Comparison of ENCODE assay signal across 8 mouse cellular contexts in the genomic region with DNA sequence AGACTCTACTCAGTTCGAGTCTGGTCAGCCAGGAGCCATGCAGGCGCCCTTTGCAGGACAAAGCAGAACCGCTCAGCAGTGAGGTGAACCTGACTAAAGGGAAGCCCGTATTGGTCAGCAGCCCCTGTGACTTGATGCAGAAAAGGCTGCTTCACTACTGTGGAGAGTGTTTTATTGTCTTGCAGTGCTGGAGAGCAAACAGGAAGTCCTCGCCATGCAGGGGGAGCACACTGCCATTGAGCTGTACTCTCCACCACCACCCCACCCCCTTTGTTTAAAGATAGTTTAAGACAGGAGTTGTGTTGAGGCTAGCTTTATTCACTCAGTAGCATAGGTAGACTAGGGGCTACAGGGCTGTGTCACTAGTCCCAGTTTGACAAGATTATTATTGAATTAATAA. TPM values are rescaled to one million over a fixed set of nuclear protein-coding genes. Genes with fewer than 3 reads are reported as not detected.
DNase-seq lines count a peak whose midpoint lies in the region; ATAC-seq and TF ChIP-seq lines count a peak whose summit lies in the region.

TSS of gene Pole4 (minus strand) at position 145 of the 400 bp plus-strand sequence.

- H3K27me3 ChIP-seq in cerebellum, adult 2 months (ENCODE audit: control insufficient read depth, insufficient read depth, low read length), result no peaks in the 10 kb centered on the region
- no peaks in the 10 kb centered on the region for H3K27me3 ChIP-seq in Patski
- H3K27me3 ChIP-seq in forebrain, embryonic 16.5 days (replicated peaks; ENCODE audit: control insufficient read depth, insufficient read depth, low read length), result no peaks in the 10 kb centered on the region
- H3K27me3 ChIP-seq in hindbrain, embryonic 14.5 days (ENCODE audit: control insufficient read depth, insufficient read depth, low read length), result no peaks in the 10 kb centered on the region
- no peaks in the 10 kb centered on the region for H3K27me3 ChIP-seq in liver, embryonic 16.5 days (ENCODE audit: control insufficient read depth, insufficient read depth, low read depth, low read length)

- no peak for DNase-seq in cerebellum, adult 2 months
- DNase-seq in cerebellum, adult 18-20 months, result no peak
- DNase-seq in Patski (ENCODE audit: low read depth, low spot score), result no peak
- DNase-seq in hindbrain, embryonic 14.5 days (ENCODE audit: low spot score), result no peak
- DNase-seq in cerebellum, postnatal 14 days, result no peak
- DNase-seq in retina, postnatal 1 day, result no peak

- no peak within 1 kb of the TSS for H3K4me2 ChIP-seq in forebrain, embryonic 16.5 days (ENCODE audit: low read length)
- H3K4me2 ChIP-seq in hindbrain, embryonic 14.5 days (replicated peaks), result no peak within 1 kb of the TSS
- no peak within 1 kb of the TSS for H3K4me2 ChIP-seq in liver, embryonic 16.5 days (ENCODE audit: low read depth, low read length)

- H3K9ac ChIP-seq in forebrain, embryonic 16.5 days (replicated peaks; ENCODE audit: low read depth, low read length), result no peak within 1 kb of the TSS
- H3K9ac ChIP-seq in hindbrain, embryonic 14.5 days, result no peak within 1 kb of the TSS
- no peak within 1 kb of the TSS for H3K9ac ChIP-seq in liver, embryonic 16.5 days (ENCODE audit: low read depth, low read length)

- no peaks in the 10 kb centered on the region for H3K4me1 ChIP-seq in cerebellum, adult 2 months (ENCODE audit: control insufficient read depth, insufficient read depth, low read length)
- H3K4me1 ChIP-seq in forebrain, embryonic 16.5 days (replicated peaks; ENCODE audit: control insufficient read depth, insufficient read depth, low read length), result 0 out of 2 replicates have a peak, but pooled peaks cover under 1% of the 10 kb centered on the region
- H3K4me1 ChIP-seq in hindbrain, embryonic 14.5 days (replicated peaks; ENCODE audit: control insufficient read depth, insufficient read depth, low read length), result peaks cover 6% of the 10 kb centered on the region; the same call in 1 of the 2 replicates
- no peaks in the 10 kb centered on the region for H3K4me1 ChIP-seq in liver, embryonic 16.5 days (ENCODE audit: control insufficient read depth, low read depth, low read length)

- no peaks in the 10 kb centered on the region for H3K9me3 ChIP-seq in forebrain, embryonic 16.5 days (ENCODE audit: control insufficient read depth, low read length)
- H3K9me3 ChIP-seq in hindbrain, embryonic 14.5 days (ENCODE audit: control insufficient read depth, low read length), result no peaks in the 10 kb centered on the region
- no peaks in the 10 kb centered on the region for H3K9me3 ChIP-seq in liver, embryonic 16.5 days (replicated peaks; ENCODE audit: control insufficient read depth, low read length)

- no peaks in the 10 kb centered on the region for H3K36me3 ChIP-seq in forebrain, embryonic 16.5 days (ENCODE audit: control insufficient read depth, insufficient read depth)
- H3K36me3 ChIP-seq in hindbrain, embryonic 14.5 days (replicated peaks; ENCODE audit: control insufficient read depth, insufficient read depth), result no peaks in the 10 kb centered on the region
- H3K36me3 ChIP-seq in liver, embryonic 16.5 days (ENCODE audit: control insufficient read depth, insufficient read depth), result no peaks in the 10 kb centered on the region

- 89% methylated on average over 5 of the region's 5 CpGs for WGBS in cerebellum, adult 2 months
- 82% methylated on average over 5 of the region's 5 CpGs for WGBS in forebrain, embryonic 16.5 days
- WGBS in hindbrain, embryonic 14.5 days, result 83% methylated on average over 5 of the region's 5 CpGs
- WGBS in liver, embryonic 16.5 days (ENCODE audit: insufficient replicate concordance), result 54% methylated on average over 5 of the region's 5 CpGs

- no peak for TF ChIP-seq POLR2A in cerebellum, adult 2 months (IDR thresholded peaks at IDR 0.05; ENCODE audit: borderline replicate concordance, insufficient read depth, low read length)

- no peak for TF ChIP-seq CTCF in cerebellum, adult 2 months (IDR thresholded peaks at IDR 0.05; ENCODE audit: borderline replicate concordance, insufficient read depth, low read depth, low read length)
- TF ChIP-seq CTCF in Patski (IDR thresholded peaks at IDR 0.05), result no peak

- no peak within 1 kb of the TSS for H3K27ac ChIP-seq in cerebellum, adult 2 months (ENCODE audit: insufficient read depth, low read length)
- no peak within 1 kb of the TSS for H3K27ac ChIP-seq in forebrain, embryonic 16.5 days (ENCODE audit: low read length)
- H3K27ac ChIP-seq in hindbrain, embryonic 14.5 days, result no peak within 1 kb of the TSS
- H3K27ac ChIP-seq in liver, embryonic 16.5 days (ENCODE audit: low read length), result no peak within 1 kb of the TSS

- in situ Hi-C loops in Patski (cut with MboI; ENCODE audit: low pct_unique_long_range_greater_than_20kb), result no loop called here

- CTCF ChIA-PET in Patski (lab: Charles Lee), result interaction anchor here (1.4 kb wide), 1 partner anchor 9 kb away, joined by 6 read pairs; no protein-coding TSS in a partner anchor

- ATAC-seq in Patski, result no peak
- no peak for ATAC-seq in forebrain, embryonic 16.5 days
- no peak for ATAC-seq in hindbrain, embryonic 14.5 days (ENCODE audit: low FRiP score)
- no peak for ATAC-seq in liver, embryonic 16.5 days (ENCODE audit: low read depth)

- no peak within 1 kb of the TSS for H3K4me3 ChIP-seq in cerebellum, adult 2 months (replicated peaks; ENCODE audit: insufficient read depth, low read depth, low read length)
- H3K4me3 ChIP-seq in forebrain, embryonic 16.5 days (replicated peaks; ENCODE audit: low read length), result no peak within 1 kb of the TSS
- H3K4me3 ChIP-seq in hindbrain, embryonic 14.5 days (replicated peaks; ENCODE audit: low read length), result no peak within 1 kb of the TSS
- no peak within 1 kb of the TSS for H3K4me3 ChIP-seq in liver, embryonic 16.5 days (ENCODE audit: low read depth, low read length)

- POLR2A ChIA-PET in Patski (lab: Charles Lee), result no interaction called here

RNA-seq across cellular contexts. Expression of gene Pole4, which starts in this region (rescaled TPM):
- 30.1 TPM in 2 replicates for polyA plus RNA-seq in cerebellum, adult 2 months (2012; rRNA removed)
- 64.1 TPM for polyA plus RNA-seq in Patski (2021)
- 107 and 121 TPM in 2 replicates for polyA plus RNA-seq in forebrain, embryonic 16.5 days (2015; fragmentation: Nextera tagmentation; extraction: Ambion mirVana)
- polyA plus RNA-seq in hindbrain, embryonic 14.5 days (2014; fragmentation: Nextera tagmentation; extraction: Ambion mirVana), result 145 and 157 TPM in 2 replicates
- 41.3 and 46.6 TPM in 2 replicates for polyA plus RNA-seq in liver, embryonic 16.5 days (2015; fragmentation: Nextera tagmentation; extraction: Ambion mirVana)
